Mouse (Mus musculus) stomach, postnatal 0 days (tissue): ENCODE measurements at regions not wholly inside any gene's neighbourhood (a gene's known extent, or its start where the extent isn't known, plus 50 kb on each side); places are given as distances from the start of the nearest gene placed in this dataset.

Source experiments
- CTCF ChIP-seq: IDR thresholded peaks from 2 replicates; pipeline ENCODE4 v1.5.1; 2016; ENCODE audit warnings: antibody characterized with exemption, low read depth, mild to moderate bottlenecking, moderate library complexity
- EP300 ChIP-seq: optimal IDR thresholded peaks from 2 replicates; pipeline ENCODE3; 2016; ENCODE audit warnings: antibody characterized with exemption

- no peak for TF ChIP-seq CTCF
- no peak for TF ChIP-seq EP300
Measured at GRCm38 (mm10) chr2:74454431-74454830, 124.8 kb downstream of the Lnpk start.
